Mouse (Mus musculus) heart, embryonic 11.5 days (tissue): Measurements from ENCODE around the gene Erp27. TPM values are rescaled to one million over a fixed set of nuclear protein-coding genes. Genes with fewer than 3 reads are reported as not detected.
A peak's percentile ranks its signal among the peaks of the same experiment; 100 is the strongest.
"Not testable (repeated sequence)": the region's sequence is repeated elsewhere in the genome, so short reads cannot be mapped to it uniquely, and the experiment has no call there.

Experiments
- ATAC-seq: fragments of 200-750 bp; cut with Nextera tagmentation; replicated peaks from 2 replicates; pipeline ENCODE4 v1.8.0; 2017; ENCODE audit warnings: moderate library complexity; ENCODE audit not compliant: insufficient number of reproducible peaks, low FRiP score, low TSS enrichment
- H3K27ac ChIP-seq: fragments of 300-500 bp; sonication (generic); 2 replicates; pipeline ENCODE4 v1.5.1; 2014; ENCODE audit warnings: mild to moderate bottlenecking, low read depth, low read length
- H3K27me3 ChIP-seq: fragments of 300-500 bp; sonication (generic); 2 replicates; pipeline ENCODE4 v1.6.1; 2014; ENCODE audit warnings: mild to moderate bottlenecking, low read length, mixed read lengths; ENCODE audit not compliant: control insufficient read depth, insufficient read depth
- H3K36me3 ChIP-seq: fragments of 300-500 bp; sonication (generic); 2 replicates; pipeline ENCODE4 v1.6.1; 2014; ENCODE audit warnings: mild to moderate bottlenecking, low read length, moderate library complexity, mixed read lengths; ENCODE audit not compliant: control insufficient read depth, insufficient read depth
- H3K4me1 ChIP-seq: fragments of 300-500 bp; sonication (generic); 2 replicates; pipeline ENCODE4 v1.6.1; 2014; ENCODE audit warnings: low read length; ENCODE audit not compliant: control insufficient read depth, insufficient read depth
- H3K4me2 ChIP-seq: fragments of 300-500 bp; sonication (generic); 2 replicates; pipeline ENCODE4 v1.6.1; 2014; ENCODE audit warnings: mild to moderate bottlenecking, moderate library complexity
- H3K4me3 ChIP-seq: fragments of 300-500 bp; sonication (generic); 2 replicates; pipeline ENCODE4 v1.5.1; 2014; ENCODE audit warnings: low read depth, low read length
- H3K9ac ChIP-seq: fragments of 300-500 bp; sonication (generic); 2 replicates; pipeline ENCODE4 v1.6.1; 2014; ENCODE audit warnings: mild to moderate bottlenecking, low read depth, low read length, moderate library complexity
- H3K9me3 ChIP-seq: fragments of 300-500 bp; sonication (generic); replicated peaks from 2 replicates; pipeline ENCODE4 v1.6.1; 2016; ENCODE audit warnings: low read length; ENCODE audit not compliant: control insufficient read depth
- WGBS: fragments of 180-500 bp; shearing (Covaris S2); extraction: QIAGEN DNeasy Blood & Tissue Kit; methylation state at CpG from one replicate; pipeline ENCODE4 v1.1.7; 2014; ENCODE audit not compliant: insufficient replicate concordance; 5-methylcytosine and 5-hydroxymethylcytosine counted together
- polyA plus RNA-seq: library from polyadenylated mRNA; unstranded; fragments of >200 nt; fragmentation: Nextera tagmentation; extraction: Ambion mirVana; gene quantifications from 2 replicates; pipeline ENCODE4 v1.2.1, GENCODE M21; 2014

The Erp27 gene
- polyA plus RNA-seq, 1 experiment from 2014 or later = 1.3 TPM

GRCm38 (mm10) chr6:136894532-136895339, 27.2 kb downstream of the Erp27 start:
- no peak overlapping the region for H3K4me2 ChIP-seq
- no peak overlapping the region for H3K4me3 ChIP-seq
- no peak for ATAC-seq
- H3K27ac ChIP-seq = peak overlapping the region; percentile 37
- no peaks in the 10 kb centered on the region for H3K36me3 ChIP-seq
- H3K9me3 ChIP-seq = no peaks in the 10 kb centered on the region
- H3K27me3 ChIP-seq = no peaks in the 10 kb centered on the region
- 46% methylated on average over 15 of the region's 15 CpGs for WGBS
- peaks cover 24% of the 10 kb centered on the region for H3K4me1 ChIP-seq
- H3K9ac ChIP-seq = no peak overlapping the region

- 0 out of 2 replicates have a peak, but pooled peaks cover 4% of the 10 kb centered on the region for H3K4me1 ChIP-seq
- H3K27me3 ChIP-seq = no peaks in the 10 kb centered on the region
- ATAC-seq = no peak
- H3K27ac ChIP-seq = no peak overlapping the region
- H3K9me3 ChIP-seq = no peaks in the 10 kb centered on the region
- H3K4me2 ChIP-seq = no peak overlapping the region
- no peak overlapping the region for H3K4me3 ChIP-seq
- WGBS = 52% methylated on average over 2 of the region's 2 CpGs
- H3K9ac ChIP-seq = no peak overlapping the region
- no peaks in the 10 kb centered on the region for H3K36me3 ChIP-seq
These were observed 30.0 kb downstream of the Erp27 start for GRCm38 (mm10) chr6:136892002-136892401.

- 85% methylated on average over 6 of the region's 6 CpGs for WGBS
- H3K4me1 ChIP-seq = no peaks in the 10 kb centered on the region
- no peak overlapping the region for H3K4me3 ChIP-seq
- no peaks in the 10 kb centered on the region for H3K36me3 ChIP-seq
- no peaks in the 10 kb centered on the region for H3K9me3 ChIP-seq
- H3K9ac ChIP-seq = no peak overlapping the region
- no peak overlapping the region for H3K4me2 ChIP-seq
- ATAC-seq = no peak
- no peaks in the 10 kb centered on the region for H3K27me3 ChIP-seq
- no peak overlapping the region for H3K27ac ChIP-seq
These were observed 32.4 kb downstream of the Erp27 start for GRCm38 (mm10) chr6:136889554-136889953.

GRCm38 (mm10) chr6:136889067-136889466, 32.9 kb downstream of the Erp27 start:
- no peak overlapping the region for H3K4me3 ChIP-seq
- no peak overlapping the region for H3K27ac ChIP-seq
- no peak overlapping the region for H3K4me2 ChIP-seq
- WGBS = 88% methylated on average over 6 of the region's 6 CpGs
- H3K9ac ChIP-seq = no peak overlapping the region
- H3K4me1 ChIP-seq = no peaks in the 10 kb centered on the region
- H3K36me3 ChIP-seq = no peaks in the 10 kb centered on the region
- ATAC-seq = no peak
- no peaks in the 10 kb centered on the region for H3K9me3 ChIP-seq
- H3K27me3 ChIP-seq = no peaks in the 10 kb centered on the region

- no peak overlapping the region for H3K4me2 ChIP-seq
- ATAC-seq = no peak; the same call in 1 of the 2 replicates
- 51% methylated on average over 9 of the region's 9 CpGs for WGBS
- H3K9me3 ChIP-seq = no peaks in the 10 kb centered on the region
- H3K4me3 ChIP-seq = no peak overlapping the region
- H3K27me3 ChIP-seq = no peaks in the 10 kb centered on the region
- H3K4me1 ChIP-seq = no peaks in the 10 kb centered on the region
- H3K9ac ChIP-seq = no peak overlapping the region
- peak overlapping the region; percentile 37; the same call in 1 of the 2 replicates for H3K27ac ChIP-seq
- H3K36me3 ChIP-seq = no peaks in the 10 kb centered on the region
These were observed 34.1 kb downstream of the Erp27 start for GRCm38 (mm10) chr6:136887854-136888253.

GRCm38 (mm10) chr6:136884766-136885165, 37.2 kb downstream of the Erp27 start:
- H3K4me2 ChIP-seq, H3K27me3 ChIP-seq, H3K36me3 ChIP-seq, ATAC-seq, H3K4me1 ChIP-seq, H3K9ac ChIP-seq, H3K9me3 ChIP-seq, H3K27ac ChIP-seq, H3K4me3 ChIP-seq: not testable (repeated sequence)
- WGBS = 48% methylated on average over 1 of the region's 1 CpGs

GRCm38 (mm10) chr6:136883961-136884360, 38.0 kb downstream of the Erp27 start:
- Histone ChIP-seq H3K9ac (no peak overlapping the region), H3K9me3 (no peaks in the 10 kb centered on the region)
- 90% methylated on average over 6 of the region's 6 CpGs for WGBS

GRCm38 (mm10) chr6:136883431-136883915, 38.5 kb downstream of the Erp27 start:
- Histone ChIP-seq H3K27me3 (no peaks in the 10 kb centered on the region), H3K4me3 (no peak overlapping the region), H3K27ac (no peak overlapping the region), H3K9me3 (no peaks in the 10 kb centered on the region), H3K36me3 (no peaks in the 10 kb centered on the region), H3K4me2 (no peak overlapping the region), H3K9ac (no peak overlapping the region), H3K4me1 (no peaks in the 10 kb centered on the region)
- WGBS = 74% methylated on average over 3 of the region's 3 CpGs
- ATAC-seq = no peak

More at GRCm38 (mm10) chr6:136883961-136884360, 38.0 kb downstream of the Erp27 start:
- H3K27me3 ChIP-seq = no peaks in the 10 kb centered on the region
- H3K36me3 ChIP-seq = no peaks in the 10 kb centered on the region
- no peak overlapping the region for H3K4me2 ChIP-seq
- no peak for ATAC-seq
- no peak overlapping the region for H3K27ac ChIP-seq
- H3K4me3 ChIP-seq = no peak overlapping the region
- no peaks in the 10 kb centered on the region for H3K4me1 ChIP-seq

- 65% methylated on average over 8 of the region's 8 CpGs for WGBS
- ATAC-seq = no peak
- Histone ChIP-seq H3K9ac (no peak overlapping the region), H3K36me3 (no peaks in the 10 kb centered on the region), H3K9me3 (no peaks in the 10 kb centered on the region), H3K27ac (no peak overlapping the region), H3K27me3 (no peaks in the 10 kb centered on the region), H3K4me2 (no peak overlapping the region), H3K4me1 (no peaks in the 10 kb centered on the region), H3K4me3 (no peak overlapping the region)
These were observed 40.3 kb downstream of the Erp27 start for GRCm38 (mm10) chr6:136881678-136882077.
